ENCODE assay signal across 15 mouse cellular contexts in the genomic region with DNA sequence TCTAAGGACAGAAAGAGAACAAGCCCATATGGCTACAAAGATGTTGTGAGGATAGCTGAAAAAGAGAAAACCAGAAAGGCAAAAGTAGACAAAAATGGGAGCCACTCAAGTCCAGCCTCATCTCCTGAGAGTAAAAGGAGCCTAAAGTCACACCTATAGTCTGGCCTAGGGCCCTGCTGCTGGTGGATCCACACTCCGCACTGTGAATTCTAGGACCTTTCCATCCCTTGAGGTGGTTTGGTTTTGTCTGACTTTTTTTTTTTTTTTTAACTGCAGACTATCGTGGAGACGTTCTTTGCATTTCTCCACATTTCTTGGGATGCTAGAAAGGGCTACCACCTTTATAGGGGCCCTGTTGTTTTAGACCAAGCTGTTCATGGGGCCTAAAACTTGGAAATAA.
"Had no signal": no experiment of that assay in that cellular context is flagged by ENCODE, and none has a peak within 500 bp of the region (broad histone marks: within the 10 kb centered on the region; RNA-seq: fewer than 3 reads in every experiment).

No protein-coding gene starts in this region.

- DNase-seq: retina, postnatal 1 day; right cerebral cortex, adult 18-20 months; right cerebral cortex, postnatal 14 days; right cerebral cortex, postnatal 25 days; right cerebral cortex, postnatal 4 days; spleen, adult 18-20 months; thymus, adult 18-20 months; thymus, adult 2 months; thymus, postnatal 14 days; thymus, postnatal 25 days; thymus, postnatal 36 days; thymus, postnatal 4 days had no signal

- H3K4me3 ChIP-seq: neural tube, embryonic 13.5 days; stomach, embryonic 15.5 days had no signal

- H3K9me3 ChIP-seq: stomach, embryonic 15.5 days had no signal

- H3K27me3 ChIP-seq: neural tube, embryonic 13.5 days; stomach, embryonic 15.5 days had no signal

- H3K9ac ChIP-seq: neural tube, embryonic 13.5 days; stomach, embryonic 15.5 days had no signal

- H3K4me1 ChIP-seq: neural tube, embryonic 13.5 days; stomach, embryonic 15.5 days had no signal

- H3K4me2 ChIP-seq: neural tube, embryonic 13.5 days; stomach, embryonic 15.5 days had no signal

- H3K27ac ChIP-seq: neural tube, embryonic 13.5 days; stomach, embryonic 15.5 days; stomach, postnatal 0 days had no signal
